Mouse (Mus musculus) E14TG2a.4 (cell line): ENCODE data around the gene Bcar1.

Experiments
- CTCF ChIP-seq: conservative IDR thresholded peaks from 2 replicates; pipeline ENCODE4 v1.5.1; 2014; ENCODE audit warnings: low read length
- POU5F1 ChIP-seq: IDR thresholded peaks from 2 replicates; pipeline ENCODE4 v1.6.1; 2014; ENCODE audit warnings: low read length, borderline replicate concordance

DNA sequence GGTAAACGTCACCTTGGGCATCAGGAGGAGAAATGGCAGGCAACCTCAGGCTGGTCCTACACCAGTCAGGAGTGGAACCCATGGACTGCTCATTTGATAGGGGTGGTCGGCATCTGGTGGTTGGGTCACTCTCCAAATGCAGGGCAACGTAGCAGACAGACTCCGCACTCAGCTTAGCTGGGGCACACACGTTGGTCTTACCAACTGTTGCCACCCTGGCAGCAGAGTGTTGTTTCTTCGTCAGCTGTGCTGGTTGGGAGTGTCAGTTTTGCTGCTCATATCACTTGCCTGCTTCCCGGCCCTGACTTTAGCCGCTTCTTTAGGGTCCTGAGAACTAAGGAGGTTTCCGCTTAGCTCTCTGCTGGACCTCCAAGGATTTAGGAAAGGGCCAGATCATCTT lies 14.0 kb upstream of the Bcar1 start:
- TF ChIP-seq CTCF, result no peak
- no peak for TF ChIP-seq POU5F1
